Mouse (Mus musculus) ES-Bruce4 (cell line): ENCODE data around the gene Echdc1. TPM values are rescaled to one million over a fixed set of nuclear protein-coding genes. Genes with fewer than 3 reads are reported as not detected.
A peak's percentile ranks its signal among the peaks of the same experiment; 100 is the strongest.
"Not testable (repeated sequence)": the region's sequence is repeated elsewhere in the genome, so short reads cannot be mapped to it uniquely, and the experiment has no call there.

Experiments
- H3K27ac ChIP-seq: 2 replicates; pipeline ENCODE4 v1.5.1; 2012; ENCODE audit warnings: low read length, inconsistent platforms; ENCODE audit not compliant: insufficient read depth
- H3K27me3 ChIP-seq: 2 replicates; pipeline ENCODE4 v1.6.1; 2012; ENCODE audit warnings: mild to moderate bottlenecking, low read length, inconsistent platforms; ENCODE audit not compliant: control insufficient read depth, poor library complexity, insufficient read depth, severe bottlenecking
- H3K36me3 ChIP-seq: 2 replicates; pipeline ENCODE4 v1.6.1; 2012; ENCODE audit warnings: inconsistent platforms, mild to moderate bottlenecking, low read length, moderate library complexity; ENCODE audit not compliant: control insufficient read depth, poor library complexity, insufficient read depth, severe bottlenecking
- H3K4me1 ChIP-seq: one replicate; pipeline ENCODE4 v1.8.1; 2011; ENCODE audit warnings: low read length; ENCODE audit not compliant: control insufficient read depth, insufficient read depth
- H3K4me3 ChIP-seq: 2 replicates; pipeline ENCODE4 v1.5.1; 2011; ENCODE audit warnings: low read depth, mild to moderate bottlenecking, low read length
- H3K9ac ChIP-seq: 2 replicates; pipeline ENCODE4 v1.6.1; 2012; ENCODE audit warnings: low read depth, mild to moderate bottlenecking, inconsistent platforms; ENCODE audit not compliant: poor library complexity, severe bottlenecking
- H3K9me3 ChIP-seq: replicated peaks from 2 replicates; pipeline ENCODE4 v1.6.1; 2012; ENCODE audit warnings: mild to moderate bottlenecking, low read length, inconsistent platforms; ENCODE audit not compliant: control insufficient read depth, poor library complexity, insufficient read depth, severe bottlenecking
- CTCF ChIP-seq: IDR thresholded peaks from one replicate; pipeline ENCODE4 v1.8.1; 2011; ENCODE audit warnings: low read depth, low read length
- EP300 ChIP-seq: IDR thresholded peaks from 2 replicates; pipeline ENCODE4 v1.6.1; 2011; ENCODE audit warnings: low read depth, low read length; ENCODE audit not compliant: insufficient read depth
- POLR2A ChIP-seq: IDR thresholded peaks from one replicate; pipeline ENCODE4 v1.8.1; 2011; ENCODE audit warnings: low read length; ENCODE audit not compliant: insufficient read depth
- polyA plus RNA-seq: library from polyadenylated mRNA; stranded (reverse); fragments of >200 nt; gene quantifications from 2 replicates; pipeline ENCODE4 v1.2.4, GENCODE M21; 2011; ENCODE audit warnings: low read depth; ENCODE audit not compliant: missing spikeins, insufficient read depth, insufficient read length

The Echdc1 gene
- polyA plus RNA-seq, 1 experiment = 23.5 TPM

GRCm38 (mm10) chr10:29381558-29381957 lies 68.6 kb downstream of the Echdc1 start:
- Histone ChIP-seq H3K27me3 (no peaks in the 10 kb centered on the region), H3K9me3 (no peaks in the 10 kb centered on the region), H3K27ac (no peak overlapping the region), H3K4me1 (no peaks in the 10 kb centered on the region), H3K9ac (no peak overlapping the region), H3K36me3 (no peaks in the 10 kb centered on the region), H3K4me3 (no peak overlapping the region)
- no peak for TF ChIP-seq EP300
- TF ChIP-seq CTCF = no peak
- no peak for TF ChIP-seq POLR2A

DNA sequence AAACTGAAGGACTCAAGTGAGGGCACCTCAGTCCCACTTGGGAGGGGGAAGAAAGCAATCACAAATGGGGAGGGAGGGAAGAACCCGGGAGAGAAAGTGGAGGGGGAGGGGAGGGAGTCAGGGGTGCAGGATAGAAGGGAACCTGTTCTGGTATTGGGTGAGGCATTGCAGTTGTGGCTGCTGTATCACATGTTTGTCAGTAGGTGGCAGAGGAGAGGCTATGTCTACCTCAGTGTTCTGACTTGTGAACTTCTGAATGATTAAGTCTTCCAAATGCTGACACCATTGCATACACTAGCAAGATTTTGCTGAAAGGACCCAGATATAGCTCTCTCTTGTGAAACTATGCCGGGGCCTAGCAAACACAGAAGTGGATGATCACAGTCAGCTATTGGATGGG lies 81.9 kb downstream of the Echdc1 start:
- H3K9ac ChIP-seq, H3K9me3 ChIP-seq, H3K27ac ChIP-seq, H3K27me3 ChIP-seq, H3K4me1 ChIP-seq, H3K4me3 ChIP-seq, H3K36me3 ChIP-seq: not testable (repeated sequence)
- peak; percentile 18 for TF ChIP-seq CTCF

Other genes with a start within 250 kb of the Echdc1 start
- gene Soga3, start 169.3 kb upstream of the Echdc1 start, polyA plus RNA-seq = 1.6 and 2.5 TPM in 2 replicates
- gene Gm49353, start 114.2 kb upstream of the Echdc1 start, polyA plus RNA-seq = 3.3 TPM in 1 of 2 replicates, not detected in the other
- 0.18 and 0.25 TPM in 2 replicates for gene 9330159F19Rik, start 101.6 kb upstream of the Echdc1 start, polyA plus RNA-seq
- 29.1 and 31.1 TPM in 2 replicates for gene Rnf146, start 49.3 kb downstream of the Echdc1 start, polyA plus RNA-seq
- gene Rspo3, start 222.7 kb downstream of the Echdc1 start, polyA plus RNA-seq = 0.70 and 1.4 TPM in 2 replicates